10 mouse cellular contexts compared by ENCODE assay signal in the genomic region with DNA sequence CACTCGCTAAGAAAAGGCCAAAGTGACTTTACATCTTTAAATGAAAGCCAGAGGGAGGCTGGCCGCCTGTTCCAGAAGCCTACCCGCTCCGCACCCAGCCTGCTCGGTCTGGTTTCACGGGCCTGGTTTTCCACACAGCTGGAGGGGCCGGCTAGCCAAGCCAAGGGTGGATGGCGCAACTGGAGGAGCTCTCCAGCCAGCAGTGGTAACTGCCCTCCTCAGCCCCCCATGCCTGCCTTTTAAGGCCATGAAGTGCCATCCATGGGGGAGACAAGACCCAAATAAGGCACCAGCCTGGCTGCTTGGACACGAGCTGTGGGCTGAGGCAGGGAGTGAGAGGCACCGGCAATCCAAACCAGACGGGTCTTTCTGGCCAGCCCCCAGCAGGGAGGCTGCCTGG. TPM values are rescaled to one million over a fixed set of nuclear protein-coding genes. Genes with fewer than 3 reads are reported as not detected.
DNase-seq lines count a peak whose midpoint lies in the region; ATAC-seq and TF ChIP-seq lines count a peak whose summit lies in the region.
"Had no signal": no experiment of that assay in that cellular context is flagged by ENCODE, and none has a peak within 500 bp of the region (broad histone marks: within the 10 kb centered on the region; RNA-seq: fewer than 3 reads in every experiment).

No protein-coding gene starts in this region.

- H3K4me1 ChIP-seq in heart, embryonic 12.5 days (replicated peaks): peaks cover 20% of the 10 kb centered on the region
- peaks cover 6% of the 10 kb centered on the region for H3K4me1 ChIP-seq in kidney, postnatal 0 days (replicated peaks; ENCODE audit: insufficient read depth, low read length)

- no peaks in the 10 kb centered on the region for H3K9me3 ChIP-seq in heart, embryonic 12.5 days (replicated peaks)
- no peaks in the 10 kb centered on the region for H3K9me3 ChIP-seq in kidney, postnatal 0 days (replicated peaks; ENCODE audit: low read length)

- no peaks in the 10 kb centered on the region for H3K36me3 ChIP-seq in heart, embryonic 12.5 days
- peaks cover 5% of the 10 kb centered on the region; the same call in 1 of the 2 replicates for H3K36me3 ChIP-seq in kidney, postnatal 0 days (ENCODE audit: insufficient read depth, low read length)

- no peak overlapping the region for H3K9ac ChIP-seq in heart, embryonic 12.5 days
- H3K9ac ChIP-seq in kidney, postnatal 0 days (ENCODE audit: low read depth, low read length): no peak overlapping the region

- DNase-seq in heart, adult 11 months: peak; percentile 96
- DNase-seq in fibroblast of lung, adult 2 months (ENCODE audit: low read depth): peak; percentile 58
- DNase-seq in kidney, postnatal 0 days (ENCODE audit: low spot score): no peak
- peak; percentile 78 for DNase-seq in lung, postnatal 14 days
- no peak for DNase-seq in yolk sac, embryonic 10.5 days (ENCODE audit: low spot score)
- DNase-seq in thymus, postnatal 10 days (ENCODE audit: low spot score in 2 of 2): no peak
- DNase-seq in thymus, adult 18-20 months: no peak
- DNase-seq: left cerebral cortex, postnatal 4 days; midbrain, embryonic 14.5 days had no signal

- H3K27me3 ChIP-seq in heart, embryonic 12.5 days (replicated peaks): no peaks in the 10 kb centered on the region
- no peaks in the 10 kb centered on the region for H3K27me3 ChIP-seq in kidney, postnatal 0 days (ENCODE audit: insufficient read depth, low read length)

- ATAC-seq in heart, embryonic 12.5 days (ENCODE audit: insufficient number of reproducible peaks, low FRiP score): no peak
- ATAC-seq in kidney, postnatal 0 days (replicated peaks; ENCODE audit: low FRiP score, low read depth): no peak

- H3K27ac ChIP-seq in heart, embryonic 12.5 days (ENCODE audit: poor library complexity, severe bottlenecking): no peak overlapping the region
- H3K27ac ChIP-seq in kidney, postnatal 0 days: peak overlapping the region; percentile 66

- H3K4me2 ChIP-seq in heart, embryonic 12.5 days: no peak overlapping the region
- no peak overlapping the region for H3K4me2 ChIP-seq in kidney, postnatal 0 days (ENCODE audit: low read length)

- no peak overlapping the region for H3K4me3 ChIP-seq in heart, embryonic 12.5 days
- H3K4me3 ChIP-seq in kidney, postnatal 0 days (replicated peaks; ENCODE audit: low read depth, low read length): no peak overlapping the region

- TF ChIP-seq CTCF in kidney, postnatal 0 days (IDR thresholded peaks at IDR 0.05; ENCODE audit: low read depth): no peak

- WGBS in heart, embryonic 12.5 days: 70% methylated on average over 11 of the region's 11 CpGs
- WGBS in kidney, postnatal 0 days: 66% methylated on average over 11 of the region's 11 CpGs

RNA-seq across cellular contexts. Expression of a gene that starts 16.1 kb away (rescaled TPM):
- polyA plus RNA-seq in heart, embryonic 12.5 days (2016; fragmentation: Nextera tagmentation; extraction: Ambion mirVana): 9.0 and 10.0 TPM in 2 replicates
- polyA plus RNA-seq in kidney, postnatal 0 days (2015; fragmentation: Nextera tagmentation; extraction: Ambion mirVana): 174 and 180 TPM in 2 replicates

RNA-seq across cellular contexts. Expression of a gene that starts 36.8 kb away (rescaled TPM):
- 475 and 499 TPM in 2 replicates for polyA plus RNA-seq in heart, embryonic 12.5 days (2016; fragmentation: Nextera tagmentation; extraction: Ambion mirVana)
- 477 and 504 TPM in 2 replicates for polyA plus RNA-seq in kidney, postnatal 0 days (2015; fragmentation: Nextera tagmentation; extraction: Ambion mirVana)

RNA-seq across cellular contexts. Expression of a gene that starts 37.2 kb away (rescaled TPM):
- polyA plus RNA-seq in heart, embryonic 12.5 days (2016; fragmentation: Nextera tagmentation; extraction: Ambion mirVana): 26.5 and 28.4 TPM in 2 replicates
- 26.8 and 28.3 TPM in 2 replicates for polyA plus RNA-seq in kidney, postnatal 0 days (2015; fragmentation: Nextera tagmentation; extraction: Ambion mirVana)

Comparison
In these comparisons a context has a peak if more than half of its experiments do, and no peak if none do; other contexts are left out.
1. DNase-seq: peak in heart, adult 11 months (single experiment), fibroblast of lung, adult 2 months (single experiment) and lung, postnatal 14 days (single experiment); none in kidney, postnatal 0 days (single experiment), yolk sac, embryonic 10.5 days (single experiment), thymus, postnatal 10 days (0 of 2) and thymus, adult 18-20 months (0 of 2).
2. RNA of a gene that starts 16.1 kb away (polyA plus RNA-seq): 174 to 180 TPM in kidney, postnatal 0 days; 9.0 to 10.0 TPM in heart, embryonic 12.5 days; every median in the first group is over 10 times any median in the second.